Mouse (Mus musculus) spleen, adult 2 months (tissue): ENCODE data around the gene Zfp280d.

Experiments used
- CTCF ChIP-seq: fragments of 200-500 bp; IDR thresholded peaks from 2 replicates; pipeline ENCODE4 v1.5.1; 2011; ENCODE audit warnings: mild to moderate bottlenecking, inconsistent platforms; ENCODE audit not compliant: insufficient read depth, insufficient read length, insufficient replicate concordance; ENCODE audit errors: extremely low read depth
- POLR2A ChIP-seq: fragments of 200-500 bp; IDR thresholded peaks from 2 replicates; pipeline ENCODE4 v1.6.1; 2011; ENCODE audit warnings: low read depth, low read length, inconsistent platforms

- TF ChIP-seq CTCF (no peak), POLR2A (no peak)
Measured at GRCm38 (mm10) chr9:72393869-72394341, 119.2 kb downstream of the Zfp280d start.
